Mouse (Mus musculus) liver, adult 2 months (tissue): ENCODE results near the gene Haus4. TPM values are rescaled to one million over a fixed set of nuclear protein-coding genes. Genes with fewer than 3 reads are reported as not detected.

Source experiments
- DNase-seq: peaks from one replicate; pipeline ENCODE4 v3.0.0-alpha.2; 2011; ENCODE audit warnings: low read depth, low spot score; ENCODE audit errors: extremely low read depth
- H3K27ac ChIP-seq: fragments of 200-500 bp; replicated peaks from 2 replicates; pipeline ENCODE4 v1.5.1; 2012; ENCODE audit warnings: low read depth, mild to moderate bottlenecking, control low read depth, inconsistent platforms, low read length; ENCODE audit not compliant: insufficient read depth
- H3K27me3 ChIP-seq: fragments of 200-500 bp; 2 replicates; pipeline ENCODE4 v1.6.1; 2012; ENCODE audit warnings: mild to moderate bottlenecking, moderate library complexity, low read length, inconsistent platforms; ENCODE audit not compliant: control insufficient read depth, insufficient read depth
- H3K36me3 ChIP-seq: fragments of 200-500 bp; 2 replicates; pipeline ENCODE4 v1.6.1; 2012; ENCODE audit warnings: low read length, inconsistent platforms; ENCODE audit not compliant: control insufficient read depth, insufficient read depth
- H3K4me1 ChIP-seq: fragments of 200-500 bp; 2 replicates; pipeline ENCODE4 v1.6.1; 2011; ENCODE audit warnings: low read length; ENCODE audit not compliant: control insufficient read depth, insufficient read depth
- H3K4me3 ChIP-seq: fragments of 200-500 bp; 2 replicates; pipeline ENCODE4 v1.5.1; 2011; ENCODE audit warnings: low read depth, mild to moderate bottlenecking, control low read depth, low read length, moderate library complexity; ENCODE audit not compliant: insufficient read depth
- H3K79me2 ChIP-seq: fragments of 200-500 bp; 2 replicates; pipeline ENCODE4 v1.6.1; 2012; ENCODE audit warnings: inconsistent platforms, mild to moderate bottlenecking, low read length, moderate library complexity; ENCODE audit not compliant: control insufficient read depth, insufficient read depth
- H3K9ac ChIP-seq: fragments of 200-500 bp; 2 replicates; pipeline ENCODE4 v1.6.1; 2012; ENCODE audit warnings: low read depth, mild to moderate bottlenecking, control low read depth, inconsistent platforms, low read length
- CTCF ChIP-seq: fragments of 200-500 bp; IDR thresholded peaks from 2 replicates; pipeline ENCODE4 v1.5.1; 2011; ENCODE audit warnings: low read depth, low read length, control low read depth
- POLR2A ChIP-seq: fragments of 200-500 bp; IDR thresholded peaks from 2 replicates; pipeline ENCODE4 v1.6.1; 2011; ENCODE audit warnings: low read length, control low read depth; ENCODE audit not compliant: insufficient read depth; ENCODE audit errors: extremely low read depth
- WGBS: fragments of 180-500 bp; shearing (Covaris S2); methylation state at CpG from one replicate; pipeline ENCODE4 v1.1.7; 2018; 5-methylcytosine and 5-hydroxymethylcytosine counted together
- polyA plus RNA-seq: library from polyadenylated mRNA; depleted of rRNA; stranded (reverse); fragments of >200 nt; gene quantifications from 2 replicates; pipeline ENCODE4 v1.2.3, GENCODE M21; 2012; rRNA removed
- total RNA-seq: library from RNA; depleted of rRNA; stranded (reverse); fragments of >200 nt; gene quantifications from 2 replicates; pipeline ENCODE4 v1.2.3, GENCODE M21; 2014; rRNA removed

The Haus4 gene
- total and polyA plus RNA-seq, 2 experiments = 10.9 to 13.7 TPM

GRCm38 (mm10) chr14:54496706-54497105 is 57.7 kb downstream of the Haus4 start:
- DNase-seq = no peak
- Histone ChIP-seq H3K36me3 (no peaks in the 10 kb centered on the region), H3K4me3 (no peak overlapping the region), H3K27me3 (no peaks in the 10 kb centered on the region), H3K9ac (no peak overlapping the region), H3K27ac (no peak overlapping the region), H3K4me1 (no peaks in the 10 kb centered on the region), H3K79me2 (no peaks in the 10 kb centered on the region)
- TF ChIP-seq POLR2A (no peak), CTCF (no peak)
- WGBS = 65% methylated on average over 14 of the region's 14 CpGs

GRCm38 (mm10) chr14:54494234-54494633 is 60.2 kb downstream of the Haus4 start:
- Histone ChIP-seq H3K36me3 (no peaks in the 10 kb centered on the region), H3K27ac (no peak overlapping the region), H3K79me2 (no peaks in the 10 kb centered on the region), H3K4me3 (no peak overlapping the region), H3K27me3 (no peaks in the 10 kb centered on the region), H3K9ac (no peak overlapping the region), H3K4me1 (no peaks in the 10 kb centered on the region)
- 2% methylated on average over 3 of the region's 3 CpGs for WGBS
- DNase-seq = peak; percentile 43
- TF ChIP-seq POLR2A (no peak), CTCF (peak; percentile 93)

GRCm38 (mm10) chr14:54493236-54493635 is 61.2 kb downstream of the Haus4 start:
- TF ChIP-seq CTCF (no peak), POLR2A (no peak)
- no peak for DNase-seq
- 88% methylated on average over 5 of the region's 5 CpGs for WGBS
- Histone ChIP-seq H3K36me3 (no peaks in the 10 kb centered on the region), H3K4me3 (no peak overlapping the region), H3K27me3 (no peaks in the 10 kb centered on the region), H3K27ac (no peak overlapping the region), H3K9ac (no peak overlapping the region), H3K79me2 (no peaks in the 10 kb centered on the region), H3K4me1 (no peaks in the 10 kb centered on the region)

- no peaks in the 10 kb centered on the region for H3K79me2 ChIP-seq
- H3K9ac ChIP-seq = no peak overlapping the region
- WGBS = 74% methylated on average over 18 of the region's 18 CpGs
- no peak overlapping the region for H3K27ac ChIP-seq
- TF ChIP-seq POLR2A = no peak
- no peak for TF ChIP-seq CTCF
- no peaks in the 10 kb centered on the region for H3K27me3 ChIP-seq
- H3K36me3 ChIP-seq = no peaks in the 10 kb centered on the region
- no peak overlapping the region for H3K4me3 ChIP-seq
- no peaks in the 10 kb centered on the region for H3K4me1 ChIP-seq
- DNase-seq = no peak
Observed at GRCm38 (mm10) chr14:54492345-54493131, 61.9 kb downstream of the Haus4 start.

Other genes with a start within 250 kb of the Haus4 start
- 16.4 and 23.1 TPM in 2 replicates for gene Oxa1l, start 193.8 kb downstream of the Haus4 start, total RNA-seq
- 108 and 116 TPM in 2 replicates for gene Oxa1l, start 193.8 kb downstream of the Haus4 start, polyA plus RNA-seq
- 2.2 and 2.3 TPM in 2 replicates for gene Slc7a7, start 136.8 kb downstream of the Haus4 start, total RNA-seq
- 2.6 and 4.1 TPM in 2 replicates for gene Slc7a7, start 136.8 kb downstream of the Haus4 start, polyA plus RNA-seq
- 77.8 and 85.8 TPM in 2 replicates for gene Mrpl52, start 127.7 kb downstream of the Haus4 start, total RNA-seq
- 876 and 1,262 TPM in 2 replicates for gene Mrpl52, start 127.7 kb downstream of the Haus4 start, polyA plus RNA-seq
- 9.0 and 12.4 TPM in 2 replicates for gene Mmp14, start 123.0 kb downstream of the Haus4 start, total RNA-seq
- 44.0 and 52.6 TPM in 2 replicates for gene Mmp14, start 123.0 kb downstream of the Haus4 start, polyA plus RNA-seq
- gene Lrp10, start 90.5 kb downstream of the Haus4 start, total RNA-seq = 7.1 and 10.4 TPM in 2 replicates
- gene Lrp10, start 90.5 kb downstream of the Haus4 start, polyA plus RNA-seq = 41.3 and 50.3 TPM in 2 replicates
- gene Rem2, start 78.5 kb downstream of the Haus4 start, total RNA-seq = not detected in 2 replicates
- gene Rem2, start 78.5 kb downstream of the Haus4 start, polyA plus RNA-seq = 0.10 TPM in 1 of 2 replicates, not detected in the other
- 7.4 and 8.0 TPM in 2 replicates for gene Prmt5, start 37.1 kb downstream of the Haus4 start, total RNA-seq
- 9.5 and 17.0 TPM in 2 replicates for gene Prmt5, start 37.1 kb downstream of the Haus4 start, polyA plus RNA-seq
- gene Ajuba, start 22.9 kb upstream of the Haus4 start, total RNA-seq = 3.8 TPM in 2 replicates
- 9.9 and 12.2 TPM in 2 replicates for gene Ajuba, start 22.9 kb upstream of the Haus4 start, polyA plus RNA-seq
- 3.0 and 3.1 TPM in 2 replicates for gene 4931414P19Rik, start 51.4 kb upstream of the Haus4 start, total RNA-seq
- gene 4931414P19Rik, start 51.4 kb upstream of the Haus4 start, polyA plus RNA-seq = 2.6 and 4.3 TPM in 2 replicates
- gene Psmb5, start 63.4 kb upstream of the Haus4 start, total RNA-seq = 179 and 181 TPM in 2 replicates
- gene Psmb5, start 63.4 kb upstream of the Haus4 start, polyA plus RNA-seq = 217 and 221 TPM in 2 replicates
- not detected in 2 replicates for gene Psmb11, start 66.8 kb upstream of the Haus4 start, total RNA-seq
- gene Psmb11, start 66.8 kb upstream of the Haus4 start, polyA plus RNA-seq = not detected in 2 replicates
- not detected in 2 replicates for gene Gm17606, start 86.3 kb upstream of the Haus4 start, total RNA-seq
- not detected in 2 replicates for gene Gm17606, start 86.3 kb upstream of the Haus4 start, polyA plus RNA-seq
- gene Cdh24, start 86.7 kb upstream of the Haus4 start, total RNA-seq = 0.09 and 0.27 TPM in 2 replicates
- gene Cdh24, start 86.7 kb upstream of the Haus4 start, polyA plus RNA-seq = 0.37 and 0.73 TPM in 2 replicates
- gene 1700123O20Rik, start 131.6 kb upstream of the Haus4 start, total RNA-seq = 30.6 and 36.0 TPM in 2 replicates
- gene 1700123O20Rik, start 131.6 kb upstream of the Haus4 start, polyA plus RNA-seq = 36.7 and 39.0 TPM in 2 replicates
- gene Acin1, start 132.3 kb upstream of the Haus4 start, total RNA-seq = 39.7 and 44.3 TPM in 2 replicates
- gene Acin1, start 132.3 kb upstream of the Haus4 start, polyA plus RNA-seq = 39.0 and 49.1 TPM in 2 replicates
- gene Gm29776, start 144.2 kb upstream of the Haus4 start, total RNA-seq = not detected in 2 replicates
- not detected in 2 replicates for gene Gm29776, start 144.2 kb upstream of the Haus4 start, polyA plus RNA-seq
- gene Cebpe, start 157.6 kb upstream of the Haus4 start, total RNA-seq = 5.6 and 7.9 TPM in 2 replicates
- gene Cebpe, start 157.6 kb upstream of the Haus4 start, polyA plus RNA-seq = 12.4 and 12.9 TPM in 2 replicates
- gene Slc7a8, start 227.3 kb upstream of the Haus4 start, total RNA-seq = 1.0 and 1.8 TPM in 2 replicates
- gene Slc7a8, start 227.3 kb upstream of the Haus4 start, polyA plus RNA-seq = 2.2 and 2.9 TPM in 2 replicates